Mouse (Mus musculus) erythroid progenitor cell, adult 5-6 weeks (primary cell): ENCODE measurements around the gene Rab25. TPM values are rescaled to one million over a fixed set of nuclear protein-coding genes. Genes with fewer than 3 reads are reported as not detected.
A peak's percentile ranks its signal among the peaks of the same experiment; 100 is the strongest.

ENCODE experiments used
- ATAC-seq: replicated peaks from 2 replicates; pipeline ENCODE4 v1.8.0; 2016; ENCODE audit warnings: moderate number of reproducible peaks, mild to moderate bottlenecking, moderate TSS enrichment, inconsistent platforms; ENCODE audit not compliant: poor library complexity, low FRiP score, severe bottlenecking
- total RNA-seq, 2 experiments: library from RNA; stranded (forward) in 1 of 2; stranded (reverse) in 1 of 2; fragments of 150-400 nt in 1 of 2; fragments of 186-747, 209-891 nt in 1 of 2; gene quantifications; 2 replicates each; pipeline versions ENCODE4 v1.2.3 to v1.2.4; 2015 to 2017; ENCODE audit warnings: low replicate concordance in 2 of 2

The Rab25 gene
- total RNA-seq, 2 experiments from 2014 or later = not detected

DNA sequence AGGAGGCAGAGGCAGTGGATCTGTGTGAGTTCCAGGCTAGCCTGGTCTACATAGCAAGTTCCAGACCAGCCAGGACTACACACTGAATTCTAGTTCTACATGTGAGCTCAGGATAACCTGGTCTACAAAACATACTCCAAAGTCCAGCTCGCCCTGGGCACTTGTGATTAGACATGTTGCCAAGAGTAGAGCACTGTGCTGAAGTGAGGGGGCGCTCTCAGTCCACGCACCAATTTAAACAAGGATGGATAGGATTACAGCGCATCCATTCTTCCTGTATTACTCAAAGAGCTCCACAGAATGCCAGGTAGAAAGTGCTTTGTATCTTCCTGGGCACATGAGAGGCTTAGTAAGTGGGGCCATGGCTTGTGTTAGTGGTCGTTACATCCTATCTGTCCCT is 3.6 kb downstream of the Rab25 start:
- no peak for ATAC-seq

DNA sequence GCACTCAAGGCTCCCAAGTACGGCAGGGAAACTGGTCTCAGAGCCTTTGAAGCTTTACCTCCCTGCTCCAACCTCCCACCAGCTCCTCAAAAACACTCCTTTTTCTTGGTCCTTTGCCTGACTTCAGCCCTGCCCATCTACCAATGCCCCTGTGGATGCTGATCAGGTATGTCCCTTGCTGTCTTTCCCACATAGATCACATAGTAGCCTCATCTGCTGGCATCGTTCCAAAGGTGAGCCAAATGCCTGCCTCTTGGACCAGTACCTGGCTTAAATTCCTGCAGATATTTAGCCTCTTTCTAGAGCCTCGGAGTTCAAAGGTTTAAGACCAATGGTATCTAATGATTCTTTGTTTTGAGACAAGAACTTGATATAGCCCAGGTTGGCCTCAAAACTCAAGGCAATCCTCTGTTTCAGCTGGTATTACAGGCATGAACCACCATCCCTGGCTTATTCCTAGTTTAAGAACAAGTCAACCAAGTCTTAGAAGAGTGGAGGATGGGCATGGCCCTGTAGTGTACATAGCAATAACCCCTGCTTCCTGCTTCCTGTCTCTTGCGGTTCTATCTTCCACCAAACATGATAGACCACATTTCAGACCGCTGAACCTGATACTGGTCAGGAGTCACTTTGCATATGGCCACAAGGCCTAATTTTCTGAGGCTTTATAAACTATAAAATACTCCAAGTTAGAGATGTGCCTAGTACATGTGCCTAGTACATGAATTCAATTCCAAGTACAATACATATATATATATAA is 4.3 kb downstream of the Rab25 start:
- no peak for ATAC-seq

- no peak for ATAC-seq
These were observed 4.9 kb downstream of the Rab25 start for GRCm38 (mm10) chr3:88543174-88543573.

- no peak for ATAC-seq
These were observed 5.6 kb downstream of the Rab25 start for GRCm38 (mm10) chr3:88542486-88542885.

- no peak for ATAC-seq
These were observed 6.3 kb downstream of the Rab25 start for GRCm38 (mm10) chr3:88541622-88542401.

- ATAC-seq = no peak
These were observed 8.0 kb downstream of the Rab25 start for GRCm38 (mm10) chr3:88540085-88540484.

GRCm38 (mm10) chr3:88539397-88539796 is 8.7 kb downstream of the Rab25 start:
- no peak for ATAC-seq

DNA sequence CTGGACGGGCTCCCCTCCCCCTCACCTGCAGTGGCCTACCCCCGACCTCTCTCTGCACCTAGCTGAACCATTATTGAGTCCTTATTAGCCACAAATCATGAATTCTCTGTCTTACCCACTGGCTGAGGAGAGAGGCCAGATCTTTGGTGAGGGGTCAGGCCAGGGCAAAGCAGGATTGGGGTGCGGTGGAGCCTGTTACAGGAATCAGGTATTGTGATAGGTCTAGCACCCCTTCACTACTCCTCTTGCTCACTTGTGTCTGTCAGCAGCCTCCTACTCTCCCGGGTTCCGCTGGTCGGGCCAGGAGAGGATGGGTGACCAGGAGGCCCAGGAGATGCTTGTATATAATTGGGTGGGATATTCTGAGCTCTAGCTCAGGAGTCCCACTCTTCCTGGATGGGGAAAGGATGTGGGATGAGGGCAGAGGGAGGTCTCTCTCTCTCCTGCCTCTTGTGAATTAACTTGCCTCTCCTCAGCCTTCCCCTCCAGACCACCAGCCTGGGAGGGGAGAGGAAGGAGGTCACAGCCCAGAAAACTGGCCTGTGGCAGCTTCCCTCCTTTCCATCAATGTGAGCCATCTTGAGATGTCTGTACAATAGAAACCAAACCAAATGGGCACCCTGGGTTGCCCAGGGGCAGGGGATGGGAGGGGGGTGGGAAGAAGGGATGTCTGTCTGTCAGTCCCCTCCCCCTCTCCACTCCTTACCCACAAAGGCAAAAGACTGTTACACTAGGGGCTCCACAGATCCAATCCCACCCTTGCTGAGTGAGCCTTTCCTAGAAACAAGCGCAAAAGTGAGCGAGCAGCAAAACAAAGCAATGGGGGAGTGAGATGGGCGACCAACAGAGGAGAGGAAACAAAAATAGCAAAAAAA is 9.6 kb downstream of the Rab25 start:
- ATAC-seq = no peak

DNA sequence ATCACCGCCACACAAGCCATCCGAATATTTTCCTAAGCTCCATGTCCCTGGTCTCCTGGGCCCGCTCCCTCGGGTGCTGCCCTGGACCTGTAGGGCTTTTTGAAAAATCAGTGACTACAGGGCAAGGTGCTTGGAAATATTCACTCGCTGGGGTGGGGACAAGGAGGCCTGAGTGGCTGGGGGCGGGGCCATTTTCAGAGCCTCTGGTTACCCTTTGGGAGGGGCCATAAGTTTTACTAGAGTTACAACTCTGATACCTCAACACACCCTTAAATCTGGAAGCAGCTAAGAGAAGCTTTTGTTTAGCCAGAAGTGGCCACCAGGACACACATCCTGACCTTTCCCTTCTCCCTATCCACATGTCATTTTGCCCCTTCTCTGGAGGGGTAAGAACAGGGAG is 11.0 kb downstream of the Rab25 start:
- no peak for ATAC-seq

- no peak for ATAC-seq
These were observed 11.8 kb downstream of the Rab25 start for GRCm38 (mm10) chr3:88536103-88536930.

- no peak for ATAC-seq
These were observed 12.6 kb downstream of the Rab25 start for GRCm38 (mm10) chr3:88535527-88535926.

- no peak for ATAC-seq
These were observed 13.1 kb downstream of the Rab25 start for GRCm38 (mm10) chr3:88535005-88535404.

DNA sequence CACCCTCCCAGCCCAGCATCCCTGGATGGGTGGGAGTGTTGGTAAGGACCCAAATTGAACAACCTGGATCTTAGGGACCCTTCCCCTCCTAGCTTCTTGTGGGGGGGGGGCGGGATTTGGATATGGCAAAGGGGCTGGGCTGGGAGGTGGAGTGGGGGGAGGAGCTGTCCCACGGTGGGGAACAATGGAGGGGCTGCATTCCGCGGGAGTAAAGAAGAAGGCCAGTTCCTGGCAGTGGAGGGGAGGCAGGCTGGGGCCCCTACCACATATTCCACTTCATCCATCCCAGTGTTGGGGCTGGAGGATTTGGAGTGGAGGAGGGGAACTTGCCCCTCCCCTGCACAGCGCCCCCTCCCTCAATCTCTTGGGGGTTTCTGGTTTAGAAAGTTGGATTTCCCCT is 14.4 kb downstream of the Rab25 start:
- ATAC-seq = no peak

DNA sequence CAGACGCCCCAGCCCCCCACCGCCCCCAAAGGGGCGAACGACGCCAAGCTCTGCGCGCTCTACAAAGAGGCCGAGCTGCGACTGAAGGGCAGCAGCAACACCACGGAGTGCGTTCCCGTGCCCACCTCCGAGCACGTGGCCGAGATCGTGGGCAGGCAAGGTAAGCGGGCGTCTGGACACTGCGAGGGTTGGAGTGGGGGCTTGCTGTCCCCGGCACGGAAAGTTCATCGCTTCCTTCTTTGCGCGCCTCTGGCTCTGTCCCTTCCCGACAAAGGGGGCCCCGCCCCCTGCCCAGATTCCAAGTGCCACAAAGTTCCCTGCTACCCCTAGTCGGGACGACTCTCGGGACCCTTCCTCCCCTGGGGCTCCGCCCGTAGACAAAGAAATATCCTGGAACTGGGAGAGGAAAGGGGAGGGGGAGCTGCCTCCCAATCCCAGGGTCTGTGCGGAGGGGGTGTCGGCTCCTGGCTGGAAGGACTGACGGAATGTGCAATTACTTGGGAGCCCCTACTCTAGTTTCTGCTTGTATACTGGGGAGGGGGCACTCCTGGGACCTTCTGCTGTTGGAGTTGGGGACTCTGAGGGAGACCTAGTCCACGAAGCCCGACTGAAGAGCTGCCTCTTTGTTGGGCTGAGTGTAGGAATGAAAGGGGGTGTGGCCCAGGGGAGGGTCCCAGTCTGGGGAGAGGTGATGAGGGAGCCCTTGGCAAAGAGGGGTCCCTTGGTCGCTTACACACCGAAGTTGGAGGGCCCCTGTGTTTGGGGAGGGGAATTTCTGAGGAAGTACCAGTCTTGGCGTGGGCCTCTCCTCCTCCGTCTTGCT is 15.2 kb downstream of the Rab25 start:
- ATAC-seq = no peak

- ATAC-seq = no peak
These were observed 15.8 kb downstream of the Rab25 start, which contains the start of gene Mex3a for GRCm38 (mm10) chr3:88532299-88532674. Gene Mex3a, plus strand, starts transcription at chr3:88532395.

DNA sequence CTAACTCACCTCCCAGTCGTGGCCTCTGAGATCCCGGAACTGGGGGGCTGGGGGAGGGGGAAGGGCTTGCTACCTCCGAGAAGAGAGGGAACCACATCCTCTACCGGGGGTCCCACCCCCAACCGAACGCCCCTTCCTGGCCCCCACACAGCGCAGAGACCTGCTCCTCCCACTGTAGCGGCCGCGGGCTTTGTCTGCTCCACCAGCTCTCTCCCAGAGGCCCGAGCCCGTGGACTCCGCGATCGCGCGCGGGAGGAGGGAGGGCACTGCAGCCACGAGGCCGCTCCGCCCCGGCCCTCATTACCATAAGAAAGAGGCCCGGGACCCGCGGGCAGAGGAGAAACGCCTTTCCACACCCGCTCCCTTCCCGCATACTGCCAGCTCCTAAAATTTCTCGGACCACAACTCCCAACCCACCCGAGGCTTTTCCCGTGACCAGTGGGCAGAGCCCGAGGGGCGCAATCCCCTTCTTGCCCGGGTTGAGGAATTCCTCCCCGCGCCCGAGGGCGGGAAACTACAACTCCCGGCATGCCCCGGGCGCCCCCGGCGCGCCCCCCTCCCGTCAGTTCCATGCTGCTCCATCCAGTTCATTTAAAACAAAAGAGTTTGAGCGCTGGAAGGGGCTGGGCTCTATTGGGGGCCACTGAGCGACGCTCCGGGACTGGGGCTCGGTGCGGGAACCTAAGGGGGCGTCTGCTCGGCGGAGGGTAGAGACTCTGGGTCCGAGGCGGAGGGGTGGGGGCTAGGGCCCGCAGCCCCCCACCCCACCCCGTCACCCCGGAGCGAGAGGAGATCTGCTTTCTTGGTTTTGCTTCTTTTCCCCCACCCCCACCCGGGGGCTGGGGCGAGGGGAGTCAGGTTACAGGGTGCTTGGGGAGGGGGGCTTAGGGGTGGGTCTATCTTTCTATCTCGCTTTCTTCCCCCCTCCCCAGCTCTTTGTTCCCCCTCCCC is 16.5 kb downstream of the Rab25 start:
- ATAC-seq = peak; percentile 52; the same call in 1 of the 2 replicates

- no peak for ATAC-seq
These were observed 17.8 kb downstream of the Rab25 start for GRCm38 (mm10) chr3:88530082-88530864.
